Mouse (Mus musculus) gastrocnemius, postnatal 4 days (tissue): Measurements from ENCODE around the gene Smoc1. TPM values are rescaled to one million over a fixed set of nuclear protein-coding genes. Genes with fewer than 3 reads are reported as not detected.

Source experiments
- DNase-seq, 2 experiments: peaks; one replicate each; pipeline ENCODE4 v3.0.0; 2021 to 2022; ENCODE audit warnings: low spot score in 2 of 2, mixed read lengths in 2 of 2
- total RNA-seq, 2 experiments: library from RNA; stranded (reverse); gene quantifications; 2 replicates each; pipeline ENCODE4 v1.2.3; 2021

The Smoc1 gene
- total RNA-seq, 2 experiments from 2014 or later: 7.0 to 11.9 TPM

DNA sequence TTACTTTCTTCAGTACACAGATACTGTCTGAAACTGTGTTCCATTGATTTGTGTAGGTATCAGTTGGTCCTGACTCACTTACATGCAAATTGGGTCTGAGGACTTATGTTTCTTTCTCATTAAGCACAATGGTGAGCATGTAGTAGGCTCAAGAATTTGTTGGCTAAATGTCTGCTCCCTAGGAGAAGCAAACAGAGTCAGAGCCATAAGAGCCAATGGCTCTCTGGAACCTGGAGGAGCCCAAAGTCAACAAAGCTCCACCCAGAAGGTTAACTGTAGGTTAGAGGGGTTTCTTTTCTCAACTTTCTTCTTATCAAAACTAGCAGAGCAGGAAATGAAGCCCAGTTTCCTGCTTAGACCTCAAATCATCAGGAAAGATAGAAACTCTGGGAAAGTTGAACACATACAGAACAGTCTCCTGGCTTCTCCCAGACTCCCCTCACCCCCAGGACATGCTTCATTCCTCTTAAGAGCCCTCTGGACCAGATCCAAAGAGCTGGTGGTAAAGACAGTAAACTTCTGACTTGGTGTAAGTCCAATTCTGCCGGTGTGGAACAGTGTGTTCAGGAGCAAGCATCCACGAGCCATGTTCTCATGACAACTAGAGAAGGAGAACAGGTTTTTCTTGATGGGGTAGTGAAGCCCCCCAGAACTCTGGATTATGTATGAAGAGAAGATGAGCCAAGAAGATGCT is 51.5 kb downstream of the Smoc1 start:
- DNase-seq: no peak

GRCm38 (mm10) chr12:81080345-81080744 is 53.7 kb downstream of the Smoc1 start:
- DNase-seq: no peak

GRCm38 (mm10) chr12:81081031-81081430 is 54.4 kb downstream of the Smoc1 start:
- DNase-seq: no peak

DNA sequence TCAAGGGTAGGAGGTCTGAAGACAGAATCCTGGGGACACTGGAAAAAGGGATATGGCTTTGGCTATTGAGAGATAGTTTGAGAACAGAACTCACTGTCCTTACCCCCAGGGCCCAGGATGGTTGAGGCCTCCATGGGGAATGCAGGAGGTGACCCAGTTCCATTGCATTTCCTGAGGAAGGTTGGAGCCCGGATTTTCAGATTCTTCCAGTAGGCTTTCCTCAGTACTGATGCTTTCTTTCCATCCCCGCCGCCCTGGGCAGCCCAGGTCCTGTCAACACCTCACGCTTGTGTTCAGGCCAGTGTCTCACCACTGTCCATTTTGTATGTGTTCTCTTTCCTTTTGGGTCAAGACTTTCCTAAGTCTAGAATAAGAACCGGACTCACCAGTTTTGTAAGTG is 56.5 kb downstream of the Smoc1 start:
- DNase-seq: no peak

- DNase-seq: no peak
These were observed 58.6 kb downstream of the Smoc1 start for GRCm38 (mm10) chr12:81085244-81085643.

- no peak for DNase-seq
These were observed 61.5 kb downstream of the Smoc1 start for GRCm38 (mm10) chr12:81088131-81088530.

GRCm38 (mm10) chr12:81091641-81092040 is 65.0 kb downstream of the Smoc1 start:
- no peak for DNase-seq

- no peak for DNase-seq
These were observed 66.0 kb downstream of the Smoc1 start for GRCm38 (mm10) chr12:81092641-81093040.

- no peak for DNase-seq
These were observed 66.6 kb downstream of the Smoc1 start for GRCm38 (mm10) chr12:81093211-81093610.

DNA sequence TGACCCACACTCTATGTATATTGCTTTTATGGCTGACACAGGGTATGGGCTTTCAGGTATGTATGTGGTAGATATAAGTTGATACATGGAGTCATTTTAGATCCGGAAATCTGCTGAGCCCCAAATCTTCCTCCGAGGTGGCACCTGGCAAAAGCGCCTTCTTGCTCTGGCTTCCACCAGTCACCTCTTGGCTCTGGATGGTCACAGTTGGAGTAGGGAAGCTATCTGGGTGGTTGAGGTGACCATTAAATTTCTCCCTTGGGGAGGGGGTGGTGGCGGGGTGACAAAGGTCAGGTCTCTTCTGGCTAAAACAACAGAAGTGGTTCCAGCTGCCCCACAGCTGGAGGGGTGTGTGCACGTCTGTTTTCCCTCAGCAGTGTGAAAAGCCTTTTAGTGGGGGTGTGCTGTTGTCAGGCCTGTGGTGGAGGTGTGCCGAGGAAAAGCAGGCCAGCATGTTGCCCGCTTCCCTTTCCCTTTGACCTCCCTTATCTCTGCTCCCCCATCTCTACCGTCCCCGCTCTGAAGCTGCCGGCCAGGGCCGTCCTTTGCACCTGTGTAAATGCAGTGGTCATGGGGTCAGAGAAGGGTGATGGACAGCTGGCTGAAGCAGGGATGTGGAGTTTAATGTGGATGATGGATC is 68.3 kb downstream of the Smoc1 start:
- DNase-seq: no peak

DNA sequence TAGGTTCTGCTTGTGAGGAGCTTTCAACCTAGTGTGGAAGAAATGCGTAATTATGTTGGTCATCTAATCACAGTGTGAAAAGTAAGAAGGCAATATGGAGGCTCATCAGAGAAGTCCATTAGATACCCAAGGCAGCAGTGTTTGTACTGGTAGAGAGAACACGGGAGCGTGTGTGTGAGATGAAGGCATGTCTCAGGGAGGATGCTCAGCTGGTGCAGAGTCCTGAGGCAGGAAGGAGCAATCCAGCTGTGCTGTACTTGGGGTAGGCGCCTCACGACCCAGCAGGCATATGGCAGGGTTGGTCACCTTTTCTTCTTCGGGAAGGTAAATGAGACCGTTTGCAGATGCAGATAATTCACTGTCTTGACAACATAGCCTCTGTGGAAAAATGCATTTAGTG is 70.7 kb downstream of the Smoc1 start:
- no peak for DNase-seq

DNA sequence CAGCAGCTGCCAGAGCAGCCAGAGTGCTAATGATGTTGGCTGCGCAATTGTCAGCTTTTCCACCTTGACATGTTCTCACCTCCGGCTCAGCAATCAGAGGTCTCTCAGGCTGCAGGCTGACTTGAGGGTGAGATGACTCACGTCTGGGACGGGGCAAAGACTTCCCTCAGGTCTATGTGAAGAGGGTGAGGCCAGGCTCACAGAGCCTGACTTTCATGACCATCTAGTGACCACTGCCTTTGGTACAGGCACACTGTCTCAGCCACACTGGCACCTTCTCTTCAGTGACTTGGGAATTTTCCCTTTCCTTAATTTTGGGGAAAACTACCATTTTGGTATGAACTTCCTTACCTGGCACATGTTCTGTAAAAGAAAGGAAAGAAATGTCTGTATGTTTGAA is 71.1 kb downstream of the Smoc1 start:
- DNase-seq: no peak

DNA sequence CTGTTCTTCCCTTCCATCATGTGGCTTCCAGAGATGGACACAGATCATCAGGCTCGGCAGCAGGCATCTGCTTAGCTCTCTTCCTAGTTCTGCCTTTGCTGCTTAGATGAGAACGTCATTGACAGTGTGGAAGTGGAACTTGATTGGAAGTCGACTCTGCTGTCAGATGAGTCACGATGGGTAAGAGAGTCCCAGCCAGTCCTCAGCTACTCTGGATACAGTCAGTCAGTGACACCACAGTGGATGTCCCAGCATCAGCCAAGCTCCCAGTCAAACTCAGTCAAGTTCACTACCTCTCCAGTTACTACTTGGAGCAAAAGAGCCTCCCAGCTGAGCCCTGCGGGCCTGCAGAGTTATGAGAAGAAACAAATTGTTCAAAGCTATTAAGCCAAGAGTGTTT is 72.6 kb downstream of the Smoc1 start:
- peak in 1 of 2 experiments; percentile 4 for DNase-seq

DNA sequence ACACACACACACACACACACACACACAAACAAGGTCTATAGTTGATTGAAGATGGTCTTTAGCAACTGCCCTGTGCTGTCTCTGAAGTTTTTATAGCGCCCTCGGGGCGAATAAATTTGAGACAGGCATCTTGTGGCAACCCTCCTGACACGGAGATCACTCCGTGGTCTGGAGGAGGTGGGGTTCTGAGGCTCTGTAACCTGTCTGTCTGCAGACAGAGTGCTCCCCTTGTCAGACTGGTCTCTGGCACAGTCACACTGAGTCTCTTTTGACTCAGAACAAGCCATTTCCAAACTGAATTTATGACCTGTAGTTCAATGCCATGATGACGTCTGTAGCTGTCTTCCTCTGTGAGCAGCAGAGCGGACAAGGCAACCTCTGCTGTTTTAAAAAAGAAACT is 75.1 kb downstream of the Smoc1 start:
- peak in 1 of 2 experiments; percentile 3 for DNase-seq

- DNase-seq: peak in 1 of 2 experiments; percentile 6
These were observed 77.9 kb downstream of the Smoc1 start for GRCm38 (mm10) chr12:81104546-81104945.

- peak in 1 of 2 experiments; percentile 38 for DNase-seq
These were observed 79.4 kb downstream of the Smoc1 start for GRCm38 (mm10) chr12:81105721-81106633.

DNA sequence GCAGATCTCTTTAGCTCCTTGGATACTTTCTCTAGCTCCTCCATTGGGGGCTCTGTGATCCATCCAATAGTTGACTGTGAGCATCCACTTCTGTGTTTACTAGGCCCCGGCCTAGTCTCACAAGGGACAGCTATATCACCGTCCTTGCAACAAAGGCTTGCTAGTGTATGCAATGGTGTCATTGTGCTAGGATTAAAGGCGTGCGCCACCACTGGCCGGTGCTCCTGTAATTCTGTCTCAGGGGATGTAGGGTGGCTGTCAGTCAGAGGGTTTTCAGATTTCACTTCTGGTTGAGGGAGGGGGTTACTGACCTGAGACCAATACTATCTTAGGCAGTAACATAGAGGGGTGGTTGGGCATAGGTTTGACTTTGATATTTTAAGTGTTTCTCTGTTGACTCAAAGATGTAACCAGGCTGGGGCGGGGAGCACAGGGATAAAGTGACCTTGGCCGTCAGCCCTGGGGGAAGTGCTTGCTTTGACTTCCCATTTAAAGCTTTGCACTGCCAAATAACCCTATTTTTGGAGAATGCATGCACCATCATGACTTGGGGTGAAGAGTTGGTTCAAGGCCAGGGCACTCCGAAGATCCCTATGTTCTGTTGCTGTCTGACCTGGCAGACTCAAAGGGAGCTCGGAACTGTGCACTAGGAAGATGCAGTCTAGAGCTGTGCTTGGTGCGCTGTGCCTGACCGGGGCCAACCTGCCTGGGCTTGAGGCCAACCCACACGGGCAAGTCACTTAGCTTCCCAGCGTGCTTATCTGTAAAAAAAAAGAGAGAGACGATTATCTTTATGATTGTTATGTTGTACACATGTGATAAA is 80.9 kb downstream of the Smoc1 start:
- DNase-seq: peak in 1 of 2 experiments; percentile 1

GRCm38 (mm10) chr12:81108600-81109011 is 82.0 kb downstream of the Smoc1 start:
- peak in 1 of 2 experiments; percentile 6 for DNase-seq

GRCm38 (mm10) chr12:81110006-81110405 is 83.4 kb downstream of the Smoc1 start:
- DNase-seq: peak in 1 of 2 experiments; percentile 5

DNA sequence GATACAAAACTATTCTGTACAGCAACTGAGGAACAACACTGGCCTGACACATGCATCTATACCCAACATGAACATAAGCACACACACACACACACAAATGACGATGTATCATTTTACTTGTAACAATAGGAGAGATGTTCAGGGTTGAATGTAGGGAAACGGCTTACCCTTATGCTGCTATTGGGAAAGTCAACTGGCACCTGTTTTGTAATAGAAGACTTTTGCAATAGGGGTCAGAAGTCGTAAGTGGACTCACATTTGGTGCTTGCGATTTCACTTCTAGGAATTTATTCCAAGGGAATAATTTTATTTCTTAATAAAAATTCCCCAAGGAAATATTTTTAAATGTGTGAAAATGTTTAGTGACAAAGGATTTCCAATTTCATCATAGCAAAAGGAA is 85.7 kb downstream of the Smoc1 start:
- no peak for DNase-seq

GRCm38 (mm10) chr12:81120301-81120700 is 93.7 kb downstream of the Smoc1 start:
- DNase-seq: no peak
